Mouse (Mus musculus): Measurements from ENCODE around the gene Abca1.

DNA sequence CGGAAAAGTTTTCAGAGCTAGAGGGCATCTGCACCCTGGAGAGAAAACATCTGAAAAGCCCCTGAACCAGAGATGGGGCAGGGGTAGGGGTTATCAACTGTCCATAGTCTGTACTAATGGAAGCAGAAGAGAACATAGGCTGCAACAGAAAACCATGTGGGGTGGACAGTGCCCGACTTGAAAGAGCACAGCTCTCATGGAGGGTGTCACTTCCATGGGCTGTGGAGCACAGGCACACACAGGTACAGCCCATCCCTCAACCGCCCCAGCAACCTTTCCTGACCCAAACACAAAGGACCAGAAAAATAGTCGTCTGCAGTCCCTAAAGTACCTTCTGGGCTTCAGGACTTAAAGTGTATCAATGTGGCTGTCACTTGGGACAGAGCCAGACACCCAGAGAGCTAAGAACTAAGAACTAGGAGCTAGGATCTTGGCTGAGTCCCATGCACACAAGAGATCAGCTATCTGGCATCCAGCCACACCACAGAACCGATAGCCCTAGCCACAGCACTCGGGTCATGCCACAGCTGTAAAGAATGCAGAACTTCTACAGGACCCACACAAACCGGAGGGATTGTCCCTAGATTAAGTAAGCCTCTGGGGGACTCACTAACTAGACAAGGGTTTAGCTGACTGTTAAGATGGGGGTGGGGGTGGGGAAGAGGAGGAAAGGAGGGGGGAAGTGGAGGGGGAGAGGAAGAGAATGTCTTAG is 38.0 kb downstream of the Abca1 start:
- TF ChIP-seq GATA1 (IDR thresholded peaks at IDR 0.05; ENCODE audit: borderline replicate concordance, low read length) (no peak), FLI1 (IDR thresholded peaks at IDR 0.05; ENCODE audit: low read length) (no peak)
